ENCODE assay signal across 8 mouse cellular contexts in the genomic region with DNA sequence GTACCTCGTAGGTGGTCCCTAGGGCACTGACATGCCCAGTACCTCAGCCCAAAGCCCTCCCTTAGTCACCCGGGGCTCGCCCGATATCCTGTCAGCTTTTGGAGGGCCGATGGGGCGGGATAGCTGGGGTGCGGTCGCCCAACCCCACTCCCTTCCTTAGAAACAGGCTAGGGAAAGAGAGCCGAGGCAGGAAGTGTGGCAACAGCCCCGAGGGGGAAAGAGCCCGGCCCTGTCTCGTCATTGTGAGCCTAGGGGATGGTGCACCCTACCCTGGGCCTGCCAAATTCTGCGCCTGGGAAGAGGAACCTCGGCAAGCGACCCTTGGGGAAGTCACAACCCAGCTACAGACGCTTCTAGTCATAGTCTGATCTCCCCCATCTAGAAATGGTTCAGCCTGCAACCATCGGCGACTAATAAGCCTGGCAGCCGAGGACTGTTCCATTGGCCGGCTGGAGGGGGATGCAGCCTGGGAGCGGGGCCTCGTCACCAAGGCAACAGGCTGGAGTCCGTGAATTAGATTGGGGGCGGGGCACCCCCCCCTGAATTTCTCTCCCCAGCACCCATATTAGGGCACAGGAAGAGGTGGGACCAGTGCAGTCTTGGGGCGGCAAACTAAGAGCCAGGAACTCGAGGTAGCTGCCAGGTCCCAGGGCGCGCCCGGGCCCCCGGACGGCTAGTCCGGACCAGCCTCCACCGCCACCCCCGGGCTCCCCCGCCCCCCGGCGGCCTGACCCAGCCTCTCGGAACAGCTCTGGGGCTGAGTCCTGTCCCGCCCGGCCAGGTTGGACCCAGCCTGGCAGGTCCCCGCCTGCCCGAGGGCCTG. TPM values are rescaled to one million over a fixed set of nuclear protein-coding genes. Genes with fewer than 3 reads are reported as not detected.
DNase-seq lines count a peak whose midpoint lies in the region; ATAC-seq lines count a peak whose summit lies in the region.

No protein-coding gene starts in this region.

- peak overlapping the region; percentile 93 for H3K4me2 ChIP-seq in lung, embryonic 16.5 days (ENCODE audit: low read depth, low read length)

- 2% methylated on average over 37 of the region's 42 CpGs for WGBS in lung, embryonic 16.5 days

- no peaks in the 10 kb centered on the region for H3K27me3 ChIP-seq in lung, embryonic 16.5 days (ENCODE audit: control insufficient read depth, insufficient read depth, low read depth, low read length)

- H3K9ac ChIP-seq in lung, embryonic 16.5 days (ENCODE audit: low read length), result peak overlapping the region; percentile 69

- DNase-seq in MEL-GATA-1-ER (ENCODE audit: extremely low read depth, low read depth), result peak; percentile 97
- DNase-seq in cerebellum, adult 8-10 months, result peak; percentile 85
- DNase-seq in forelimb bud, embryonic 11.5 days (ENCODE audit: low read depth, low spot score), result peak; percentile 93
- DNase-seq in layer of hippocampus, adult 9-11 months, result peak; percentile 97
- DNase-seq in ovary, adult 18-20 months (ENCODE audit: low spot score), result peak; percentile 91
- DNase-seq in thymus, postnatal 0 days (ENCODE audit: low spot score), result peak; percentile 85

- H3K27ac ChIP-seq in lung, embryonic 16.5 days (ENCODE audit: low read length), result peak overlapping the region; percentile 96

- peak; percentile 37 to 64 for ATAC-seq in hematopoietic stem cell, adult 5-6 weeks (replicated peaks in 1 of 2; ENCODE audit: insufficient read depth in 1 of 2, low FRiP score in 2 of 2, low TSS enrichment in 1 of 2, low read depth in 1 of 2, poor library complexity in 2 of 2, severe bottlenecking in 2 of 2)
- ATAC-seq in lung, embryonic 16.5 days (ENCODE audit: low read depth), result peak; percentile 62

- peaks cover 78% of the 10 kb centered on the region for H3K4me1 ChIP-seq in lung, embryonic 16.5 days (replicated peaks; ENCODE audit: control insufficient read depth, insufficient read depth, low read length)

- H3K9me3 ChIP-seq in lung, embryonic 16.5 days (ENCODE audit: control insufficient read depth, low read length), result no peaks in the 10 kb centered on the region

- no peaks in the 10 kb centered on the region for H3K36me3 ChIP-seq in lung, embryonic 16.5 days (ENCODE audit: control insufficient read depth, insufficient read depth, low read length)

- H3K4me3 ChIP-seq in lung, embryonic 16.5 days (ENCODE audit: low read length), result peak overlapping the region; percentile 45

RNA-seq across cellular contexts. Expression of a gene that starts 1.3 kb away (rescaled TPM):
- total RNA-seq in hematopoietic stem cell, adult 5-6 weeks (2017), result 208 and 220 TPM in 2 replicates
- 13.7 and 15.5 TPM in 2 replicates for polyA plus RNA-seq in lung, embryonic 16.5 days (2015; fragmentation: Nextera tagmentation; extraction: Ambion mirVana)
- polyA plus RNA-seq in thymus, postnatal 0 days (2015; fragmentation: Nextera tagmentation; extraction: Ambion mirVana), result 71.2 and 71.6 TPM in 2 replicates

RNA-seq across cellular contexts. Expression of a gene that starts 10.2 kb away (rescaled TPM):
- total RNA-seq in hematopoietic stem cell, adult 5-6 weeks (2017), result 59.7 and 112 TPM in 2 replicates
- 114 and 119 TPM in 2 replicates for polyA plus RNA-seq in lung, embryonic 16.5 days (2015; fragmentation: Nextera tagmentation; extraction: Ambion mirVana)
- polyA plus RNA-seq in thymus, postnatal 0 days (2015; fragmentation: Nextera tagmentation; extraction: Ambion mirVana), result 150 TPM in 2 replicates

RNA-seq across cellular contexts. Expression of a gene that starts 10.4 kb away (rescaled TPM):
- total RNA-seq in hematopoietic stem cell, adult 5-6 weeks (2017), result 469 and 528 TPM in 2 replicates
- 644 and 691 TPM in 2 replicates for polyA plus RNA-seq in lung, embryonic 16.5 days (2015; fragmentation: Nextera tagmentation; extraction: Ambion mirVana)
- 450 and 476 TPM in 2 replicates for polyA plus RNA-seq in thymus, postnatal 0 days (2015; fragmentation: Nextera tagmentation; extraction: Ambion mirVana)

RNA-seq across cellular contexts. Expression of a gene that starts 10.6 kb away (rescaled TPM):
- total RNA-seq in hematopoietic stem cell, adult 5-6 weeks (2017), result not detected in 2 replicates
- polyA plus RNA-seq in lung, embryonic 16.5 days (2015; fragmentation: Nextera tagmentation; extraction: Ambion mirVana), result not detected in 2 replicates
- polyA plus RNA-seq in thymus, postnatal 0 days (2015; fragmentation: Nextera tagmentation; extraction: Ambion mirVana), result not detected in 2 replicates

RNA-seq across cellular contexts. Expression of a gene that starts 10.6 kb away (rescaled TPM):
- 17.9 and 18.5 TPM in 2 replicates for total RNA-seq in hematopoietic stem cell, adult 5-6 weeks (2017)
- polyA plus RNA-seq in lung, embryonic 16.5 days (2015; fragmentation: Nextera tagmentation; extraction: Ambion mirVana), result 24.2 and 27.2 TPM in 2 replicates
- 14.9 and 16.0 TPM in 2 replicates for polyA plus RNA-seq in thymus, postnatal 0 days (2015; fragmentation: Nextera tagmentation; extraction: Ambion mirVana)

Comparison
In these comparisons a context has a peak if more than half of its experiments do, and no peak if none do; other contexts are left out.
1. Peak in every context shown above with its lines: DNase-seq, ATAC-seq, H3K4me3 ChIP-seq and H3K27ac ChIP-seq.